Mouse (Mus musculus): Measurements from ENCODE around the gene Fastkd1. TPM values are rescaled to one million over a fixed set of nuclear protein-coding genes. Genes with fewer than 3 reads are reported as not detected.

Gene Fastkd1
- 3.8 and 4.6 TPM in 2 replicates for polyA plus RNA-seq (2012; rRNA removed)

GRCm38 (mm10) chr2:69712981-69713625 is at the start of gene Fastkd1:
Gene Fastkd1, minus strand, starts transcription at chr2:69713516.

GRCm38 (mm10) chr2:69722273-69722649 is 8.9 kb upstream of the Fastkd1 start, which contains the start of gene Ppig:
Gene Ppig, plus strand, starts transcription at chr2:69722545.

GRCm38 (mm10) chr2:69669853-69670252 is 43.5 kb downstream of the Fastkd1 start, which contains the start of gene Klhl41:
Gene Klhl41, plus strand, starts transcription at chr2:69670120.

GRCm38 (mm10) chr2:69646726-69647490 is 66.4 kb downstream of the Fastkd1 start, which contains the start of gene Bbs5:
Gene Bbs5, plus strand, starts transcription at chr2:69647171.

Other genes with a start within 250 kb of the Fastkd1 start
- gene Lrp2, start 127.5 kb downstream of the Fastkd1 start, polyA plus RNA-seq (2012; rRNA removed): 2.1 and 2.8 TPM in 2 replicates
- 0.94 and 1.5 TPM in 2 replicates for gene Bbs5, start 66.3 kb downstream of the Fastkd1 start, polyA plus RNA-seq (2012; rRNA removed)
- not detected in 2 replicates for gene Klhl41, start 43.4 kb downstream of the Fastkd1 start, polyA plus RNA-seq (2012; rRNA removed)
- gene Ppig, start 9.0 kb upstream of the Fastkd1 start, polyA plus RNA-seq (2012; rRNA removed): 0.51 and 1.1 TPM in 2 replicates
- 0.31 TPM in 1 of 2 replicates, not detected in the other for gene Ccdc173, start 76.1 kb upstream of the Fastkd1 start, polyA plus RNA-seq (2012; rRNA removed)
- gene Phospho2, start 76.1 kb upstream of the Fastkd1 start, polyA plus RNA-seq (2012; rRNA removed): 89.7 and 96.6 TPM in 2 replicates
- 8.7 and 10.2 TPM in 2 replicates for gene Klhl23, start 108.4 kb upstream of the Fastkd1 start, polyA plus RNA-seq (2012; rRNA removed)
- 0.47 and 0.54 TPM in 2 replicates for gene Ssb, start 148.0 kb upstream of the Fastkd1 start, polyA plus RNA-seq (2012; rRNA removed)
- 1.8 and 5.2 TPM in 2 replicates for gene Mettl5, start 172.1 kb upstream of the Fastkd1 start, polyA plus RNA-seq (2012; rRNA removed)
- 10.5 and 15.0 TPM in 2 replicates for gene Ubr3, start 183.7 kb upstream of the Fastkd1 start, polyA plus RNA-seq (2012; rRNA removed)